Mouse (Mus musculus) macrophage (primary cell): ENCODE data around the gene Cyfip1. TPM values are rescaled to one million over a fixed set of nuclear protein-coding genes. Genes with fewer than 3 reads are reported as not detected.
"Not testable (repeated sequence)": the region's sequence is repeated elsewhere in the genome, so short reads cannot be mapped to it uniquely, and the experiment has no call there.

ENCODE experiments used
- H3K27ac ChIP-seq: fragments of 350-480 bp; formaldehyde crosslinking; 2 replicates; pipeline ENCODE4 v1.9.0; 2021
- H3K36me3 ChIP-seq: fragments of 350-480 bp; formaldehyde crosslinking; 2 replicates; pipeline ENCODE4 v1.9.0; 2021; ENCODE audit errors: inconsistent target
- H3K4me3 ChIP-seq: fragments of 350-480 bp; formaldehyde crosslinking; 2 replicates; pipeline ENCODE4 v1.9.0; 2021; ENCODE audit errors: inconsistent target
- H3K79me2 ChIP-seq: fragments of 350-480 bp; formaldehyde crosslinking; 2 replicates; pipeline ENCODE4 v1.9.0; 2021; ENCODE audit errors: inconsistent target
- WGBS: methylation state at CpG from one replicate; pipeline ENCODE4 v1.1.7; 2026; ENCODE audit warnings: inconsistent platforms; ENCODE audit not compliant: missing documents; 5-methylcytosine and 5-hydroxymethylcytosine counted together
- polyA plus RNA-seq: library from polyadenylated mRNA; stranded (reverse); fragments of 250-400 nt; gene quantifications from 3 replicates; pipeline ENCODE4 v1.2.4, GENCODE M21; 2018; ENCODE audit warnings: inconsistent platforms

Cyfip1 gene
- polyA plus RNA-seq, 1 experiment from 2014 or later: 94.6 TPM

GRCm38 (mm10) chr7:55877721-55878120 is 36.2 kb downstream of the Cyfip1 start:
- Histone ChIP-seq H3K27ac (no peak overlapping the region), H3K79me2 (peaks cover 18% of the 10 kb centered on the region), H3K36me3 (peaks cover 85% of the 10 kb centered on the region), H3K4me3 (no peak overlapping the region)
- 96% methylated on average over 10 of the region's 10 CpGs for WGBS

DNA sequence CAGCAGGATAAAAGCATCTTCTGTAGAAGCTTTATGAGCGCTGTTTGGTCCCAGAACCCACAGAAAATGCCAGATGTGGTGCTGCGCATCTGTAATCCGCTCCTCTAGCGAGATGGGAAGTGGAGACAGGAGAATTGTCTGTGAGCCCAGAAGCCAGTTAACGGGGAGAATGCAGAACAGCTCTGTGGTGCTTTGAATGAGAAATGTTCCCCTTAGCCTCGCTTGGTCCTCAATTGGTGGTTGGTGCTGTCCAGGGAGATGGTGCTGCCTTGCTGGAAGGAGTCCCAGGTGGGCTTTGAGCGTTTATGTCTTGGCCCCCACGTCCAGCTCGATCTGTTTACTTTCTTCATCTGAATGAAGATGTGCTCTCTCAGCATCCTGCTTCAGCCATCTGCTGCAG is 39.3 kb downstream of the Cyfip1 start:
- Histone ChIP-seq H3K4me3 (no peak overlapping the region), H3K27ac (no peak overlapping the region)
- 94% methylated on average over 9 of the region's 9 CpGs for WGBS

DNA sequence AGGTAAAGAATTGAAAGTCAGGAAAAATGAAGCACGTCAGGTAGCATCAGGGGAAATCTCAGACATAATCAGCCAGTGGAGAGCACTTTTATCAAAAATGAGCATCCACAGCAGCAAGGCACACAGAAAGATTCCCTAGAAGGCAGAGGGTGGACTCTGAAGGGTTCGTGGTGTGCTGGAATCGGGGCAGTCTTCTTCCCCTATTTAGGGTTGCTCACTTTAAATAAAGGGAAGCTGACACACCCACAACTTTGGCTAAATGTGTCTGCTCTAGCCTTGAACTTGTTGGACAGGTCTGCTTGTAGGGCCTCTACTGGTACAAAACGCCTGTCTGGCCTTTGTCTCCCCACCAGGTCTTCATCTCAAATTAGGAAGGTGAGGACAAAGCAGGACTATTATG is 47.1 kb downstream of the Cyfip1 start:
- 74% methylated on average over 4 of the region's 4 CpGs for WGBS
- H3K79me2 ChIP-seq: peaks cover 9% of the 10 kb centered on the region; the same call in 1 of the 2 replicates
- H3K36me3 ChIP-seq: peaks cover 77% of the 10 kb centered on the region
- H3K4me3 ChIP-seq: no peak overlapping the region
- no peak overlapping the region for H3K27ac ChIP-seq

More for the DNA sequence above, 39.3 kb downstream of the Cyfip1 start:
- peaks cover 86% of the 10 kb centered on the region for H3K36me3 ChIP-seq
- H3K79me2 ChIP-seq: peaks cover 19% of the 10 kb centered on the region; the same call in 1 of the 2 replicates

DNA sequence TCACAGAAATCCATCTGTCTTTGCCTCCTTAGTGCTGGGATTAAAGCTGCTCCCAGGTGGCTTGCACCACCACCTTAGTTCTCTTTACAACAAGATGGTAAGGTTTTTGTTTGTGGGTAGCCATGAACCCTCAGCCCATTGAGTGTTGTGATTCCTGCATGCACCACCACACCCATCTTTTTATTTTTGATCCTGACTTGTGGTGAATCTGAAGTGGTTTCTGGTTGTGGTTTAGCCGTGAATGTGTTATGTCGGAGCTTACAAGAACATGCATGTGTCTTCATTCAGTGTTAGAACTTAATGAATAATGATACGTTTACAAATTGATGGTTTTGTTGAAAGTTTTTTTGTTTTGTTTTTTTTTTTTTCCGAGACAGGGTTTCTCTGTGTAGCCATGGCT is 48.5 kb downstream of the Cyfip1 start:
- peaks cover 77% of the 10 kb centered on the region for H3K36me3 ChIP-seq
- WGBS: 95% methylated on average over 4 of the region's 4 CpGs

GRCm38 (mm10) chr7:55890731-55891130 is 49.2 kb downstream of the Cyfip1 start:
- Histone ChIP-seq H3K36me3 (peaks cover 77% of the 10 kb centered on the region), H3K27ac (no peak overlapping the region), H3K4me3 (no peak overlapping the region), H3K79me2 (peaks cover 5% of the 10 kb centered on the region; the same call in 1 of the 2 replicates)

More for the DNA sequence above, 48.5 kb downstream of the Cyfip1 start:
- Histone ChIP-seq H3K79me2 (peaks cover 5% of the 10 kb centered on the region; the same call in 1 of the 2 replicates), H3K4me3 (no peak overlapping the region), H3K27ac (no peak overlapping the region)

DNA sequence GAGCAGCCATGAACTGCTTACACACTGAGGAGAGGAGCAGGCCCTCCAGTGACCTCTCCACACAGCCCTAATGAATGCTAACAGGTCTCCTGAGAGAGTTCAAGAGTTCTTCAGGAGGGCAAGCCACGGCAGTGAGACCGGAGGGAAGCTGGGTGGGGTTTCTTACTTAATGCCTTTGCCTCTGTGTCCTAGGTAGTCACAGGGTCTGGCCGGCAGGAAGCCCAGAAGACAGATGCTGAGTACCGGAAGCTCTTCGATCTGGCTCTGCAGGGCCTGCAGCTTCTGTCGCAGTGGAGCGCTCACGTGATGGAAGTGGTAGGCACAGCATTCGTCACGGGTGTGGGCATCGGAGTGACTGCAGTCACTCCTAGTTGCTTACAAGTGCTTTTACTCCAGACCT is 50.3 kb downstream of the Cyfip1 start:
- 98% methylated on average over 11 of the region's 11 CpGs for WGBS
- Histone ChIP-seq H3K36me3 (peaks cover 77% of the 10 kb centered on the region), H3K4me3 (no peak overlapping the region), H3K27ac (no peak overlapping the region), H3K79me2 (peaks cover 5% of the 10 kb centered on the region; the same call in 1 of the 2 replicates)

DNA sequence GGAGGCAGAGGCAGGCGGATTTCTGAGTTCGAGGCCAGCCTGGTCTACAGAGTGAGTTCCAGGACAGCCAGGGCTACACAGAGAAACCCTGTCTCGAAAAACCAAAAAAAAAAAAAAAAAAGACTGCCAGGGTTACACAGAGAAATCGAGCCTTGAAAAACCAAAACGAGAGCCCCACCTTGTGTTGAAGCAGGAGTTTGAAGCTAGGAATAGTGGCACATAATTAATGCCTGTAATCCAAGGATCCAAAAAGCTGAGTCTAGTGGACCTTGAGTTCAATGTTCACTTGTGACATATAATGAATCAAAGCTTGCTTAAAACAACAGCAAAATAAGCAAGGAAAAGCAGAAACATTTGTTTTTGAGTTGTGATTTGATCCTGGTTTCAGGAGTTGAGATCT is 62.2 kb downstream of the Cyfip1 start:
- Histone ChIP-seq H3K4me3 (no peak overlapping the region), H3K27ac (no peak overlapping the region), H3K79me2 (no peaks in the 10 kb centered on the region), H3K36me3 (peaks cover 83% of the 10 kb centered on the region)
- 86% methylated on average over 2 of the region's 5 CpGs for WGBS

DNA sequence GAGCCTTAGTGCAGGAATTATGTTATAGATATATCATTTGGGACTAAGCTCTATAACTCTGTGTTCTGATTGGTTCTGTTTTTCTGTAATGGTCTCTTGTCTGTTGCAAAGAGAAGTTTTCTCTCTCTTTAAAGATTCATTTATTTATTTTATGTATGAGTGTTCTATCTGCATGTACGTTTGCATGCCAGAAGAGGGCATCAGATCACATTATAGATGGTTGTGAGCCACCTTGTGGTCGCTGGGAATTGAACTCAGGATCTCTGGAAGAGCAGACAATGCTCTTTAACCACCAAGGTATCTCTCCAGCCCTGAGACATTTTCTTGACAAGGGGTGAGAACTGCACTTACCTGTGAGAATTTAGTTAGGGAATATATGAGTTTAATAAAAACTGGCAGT is 63.9 kb downstream of the Cyfip1 start:
- WGBS: 100% methylated on average over 2 of the region's 2 CpGs
- Histone ChIP-seq H3K36me3 (peaks cover 66% of the 10 kb centered on the region), H3K79me2 (no peaks in the 10 kb centered on the region), H3K4me3 (no peak overlapping the region), H3K27ac (no peak overlapping the region)

DNA sequence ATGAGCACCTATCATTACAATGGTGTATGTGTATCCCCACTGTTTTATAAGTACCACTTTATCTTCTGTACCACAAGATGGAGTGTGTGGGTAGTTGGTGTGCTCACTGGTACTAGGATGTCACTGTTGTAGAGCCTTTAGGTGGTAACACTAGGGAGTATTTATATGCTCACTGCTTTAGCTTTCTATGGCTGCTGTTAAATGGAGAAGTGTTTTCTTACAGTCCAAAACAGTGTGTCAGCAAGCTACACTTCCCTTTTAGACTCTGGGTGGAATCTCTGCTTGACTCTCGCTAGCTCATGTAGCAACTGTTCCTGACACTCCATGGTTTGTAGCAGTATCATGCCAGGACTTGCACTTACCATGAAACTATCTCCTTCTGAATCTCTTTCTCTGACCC is 68.0 kb downstream of the Cyfip1 start:
- H3K79me2 ChIP-seq: peaks cover 6% of the 10 kb centered on the region; the same call in 1 of the 2 replicates
- H3K36me3 ChIP-seq: peaks cover 54% of the 10 kb centered on the region
- no peak overlapping the region for H3K4me3 ChIP-seq
- WGBS: 29% methylated on average over 1 of the region's 1 CpGs
- peak overlapping the region; percentile 88 for H3K27ac ChIP-seq

GRCm38 (mm10) chr7:55910356-55910755 is 68.8 kb downstream of the Cyfip1 start:
- 94% methylated on average over 2 of the region's 2 CpGs for WGBS
- Histone ChIP-seq H3K79me2 (peaks cover 6% of the 10 kb centered on the region; the same call in 1 of the 2 replicates), H3K4me3 (no peak overlapping the region), H3K36me3 (peaks cover 54% of the 10 kb centered on the region), H3K27ac (peak overlapping the region; percentile 88)

DNA sequence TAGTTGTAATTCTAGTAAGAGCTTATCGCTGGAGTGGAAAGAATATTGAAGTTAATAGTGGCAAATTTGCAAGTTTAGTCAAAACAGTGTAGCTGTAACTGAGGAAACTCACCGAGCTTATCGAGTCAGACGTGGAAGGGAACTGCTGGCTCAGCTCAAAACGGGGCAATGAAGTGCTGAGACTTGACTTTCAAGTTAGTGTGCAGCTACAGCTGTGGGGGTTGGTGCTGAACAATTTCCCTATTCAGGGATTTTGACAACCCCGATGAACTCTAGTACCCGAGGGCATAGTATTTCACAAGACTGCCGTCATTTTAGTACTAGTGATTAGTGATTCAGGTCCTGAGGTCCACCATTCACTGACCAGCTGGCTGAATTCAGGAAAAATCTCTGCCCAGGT is 69.8 kb downstream of the Cyfip1 start:
- Histone ChIP-seq H3K4me3 (no peak overlapping the region), H3K79me2 (peaks cover 6% of the 10 kb centered on the region; the same call in 1 of the 2 replicates), H3K27ac (peak overlapping the region; percentile 88), H3K36me3 (peaks cover 52% of the 10 kb centered on the region)
- 16% methylated on average over 8 of the region's 8 CpGs for WGBS

GRCm38 (mm10) chr7:55912118-55912517 is 70.6 kb downstream of the Cyfip1 start:
- peaks cover 6% of the 10 kb centered on the region; the same call in 1 of the 2 replicates for H3K79me2 ChIP-seq
- peaks cover 49% of the 10 kb centered on the region; the same call in 1 of the 2 replicates for H3K36me3 ChIP-seq
- H3K27ac ChIP-seq: peak overlapping the region; percentile 88
- 98% methylated on average over 5 of the region's 5 CpGs for WGBS
- no peak overlapping the region for H3K4me3 ChIP-seq

GRCm38 (mm10) chr7:55918365-55918764 is 76.8 kb downstream of the Cyfip1 start:
- H3K36me3 ChIP-seq: peaks cover 52% of the 10 kb centered on the region
- WGBS: 21% methylated on average over 8 of the region's 11 CpGs
- H3K4me3 ChIP-seq, H3K79me2 ChIP-seq: not testable (repeated sequence)
- H3K27ac ChIP-seq: peak overlapping the region; percentile 76

- H3K36me3 ChIP-seq: peaks cover 79% of the 10 kb centered on the region
- H3K79me2 ChIP-seq: no peaks in the 10 kb centered on the region
- H3K27ac ChIP-seq: no peak overlapping the region
- H3K4me3 ChIP-seq: no peak overlapping the region
- 94% methylated on average over 3 of the region's 4 CpGs for WGBS
These were observed 85.7 kb downstream of the Cyfip1 start for GRCm38 (mm10) chr7:55927262-55927661.

DNA sequence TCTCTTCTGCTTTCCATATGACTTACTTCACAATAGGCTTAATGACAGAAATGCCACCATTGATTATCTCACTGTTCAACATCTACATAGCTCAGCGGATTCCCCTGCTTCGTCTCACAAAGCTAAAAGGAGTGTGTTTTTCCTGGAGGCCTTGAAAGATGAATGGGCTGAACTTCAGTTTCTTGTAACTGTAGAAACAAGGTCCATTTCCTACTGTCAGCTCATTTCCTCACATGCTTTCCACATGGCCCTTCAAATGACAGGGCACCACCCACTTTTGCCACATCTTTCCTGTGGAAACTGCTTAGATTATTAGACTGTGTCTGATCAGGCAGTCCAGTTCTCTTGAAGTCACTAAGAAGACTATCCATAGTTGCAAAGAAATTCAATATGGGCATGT is 87.1 kb downstream of the Cyfip1 start:
- Histone ChIP-seq H3K36me3 (peaks cover 65% of the 10 kb centered on the region), H3K27ac (no peak overlapping the region), H3K4me3 (no peak overlapping the region), H3K79me2 (no peaks in the 10 kb centered on the region)
- 75% methylated on average over 2 of the region's 2 CpGs for WGBS

GRCm38 (mm10) chr7:55935025-55935424 is 93.5 kb downstream of the Cyfip1 start:
- peaks cover 39% of the 10 kb centered on the region; the same call in 1 of the 2 replicates for H3K79me2 ChIP-seq
- H3K27ac ChIP-seq: no peak overlapping the region
- H3K4me3 ChIP-seq: no peak overlapping the region
- 92% methylated on average over 2 of the region's 2 CpGs for WGBS
- H3K36me3 ChIP-seq: peaks cover 25% of the 10 kb centered on the region
